Comparison of ENCODE assay signal across 24 mouse cellular contexts in genomic region chr9:104256085-104256484, GRCm38 (mm10). TPM values are rescaled to one million over a fixed set of nuclear protein-coding genes. Genes with fewer than 3 reads are reported as not detected.
DNase-seq lines count a peak whose midpoint lies in the region; ATAC-seq and TF ChIP-seq lines count a peak whose summit lies in the region.
"Had no signal": no experiment of that assay in that cellular context is flagged by ENCODE, and none has a peak within 500 bp of the region (broad histone marks: within the 10 kb centered on the region; RNA-seq: fewer than 3 reads in every experiment).

No protein-coding gene starts in this region.

- peak overlapping the region; percentile 73 for H3K27ac ChIP-seq in kidney, adult 2 months (ENCODE audit: insufficient read depth, low read depth, low read length)
- H3K27ac ChIP-seq in left cerebral cortex, adult 2 months, result peak overlapping the region; percentile 17; the same call in 1 of the 2 replicates
- H3K27ac ChIP-seq in liver, postnatal 0 days (ENCODE audit: low read depth), result peak overlapping the region; percentile 44; the same call in 1 of the 2 replicates
- no peak overlapping the region for H3K27ac ChIP-seq in liver, embryonic 12.5 days
- H3K27ac ChIP-seq: embryonic facial prominence, embryonic 10.5 days; embryonic facial prominence, embryonic 12.5 days; forebrain, embryonic 13.5 days; forebrain, embryonic 15.5 days had no signal

- intact Hi-C loops in left cerebral cortex, adult 2 months (cut with DNase I), result no loop called here
- intact Hi-C loops in left cerebral cortex, postnatal 14 days (cut with DNase I), result no loop called here

- peak; percentile 80 for ATAC-seq in liver, postnatal 0 days
- ATAC-seq in liver, embryonic 12.5 days, result no peak
- ATAC-seq: activated CD4-positive, CD25-positive, alpha-beta regulatory T cell, adult 4 months; CD4-positive, CD25-positive, alpha-beta regulatory T cell, adult 4 months; forebrain, embryonic 13.5 days; forebrain, embryonic 15.5 days; Patski had no signal

- TF ChIP-seq EP300 in liver, postnatal 0 days (IDR thresholded peaks at IDR 0.05; ENCODE audit: low read depth), result no peak

- no peak for DNase-seq in kidney, adult 2 months
- no peak for DNase-seq in kidney, adult 18-20 months
- no peak for DNase-seq in left cerebral cortex, adult 2 months (ENCODE audit: extremely low spot score in 1 of 2, low spot score in 2 of 2)
- no peak for DNase-seq in left cerebral cortex, postnatal 14 days (ENCODE audit: low spot score in 2 of 2)
- no peak for DNase-seq in liver, postnatal 0 days
- DNase-seq: adrenal gland, adult 8-10 months; adrenal gland, postnatal 14 days; adrenal gland, postnatal 36 days; B cell, adult 2 months; cerebellum, adult 11-12 months; cerebellum, adult 2 months; cerebellum, adult 9-10 months; cerebellum, postnatal 10 days; cerebellum, postnatal 25 days had no signal

- H3K4me3 ChIP-seq in kidney, adult 2 months (ENCODE audit: insufficient read depth, low read depth, low read length), result no peak overlapping the region
- H3K4me3 ChIP-seq in left cerebral cortex, adult 2 months, result no peak overlapping the region
- H3K4me3 ChIP-seq in liver, postnatal 0 days (ENCODE audit: low read depth, low read length), result no peak overlapping the region
- no peak overlapping the region for H3K4me3 ChIP-seq in liver, embryonic 12.5 days
- H3K4me3 ChIP-seq: embryonic facial prominence, embryonic 10.5 days; embryonic facial prominence, embryonic 12.5 days; forebrain, embryonic 13.5 days; forebrain, embryonic 15.5 days had no signal

- TF ChIP-seq POLR2A in kidney, adult 2 months (IDR thresholded peaks at IDR 0.05; ENCODE audit: low read depth, low read length), result no peak

- no peak overlapping the region for H3K4me2 ChIP-seq in liver, postnatal 0 days (ENCODE audit: low read depth, low read length)
- H3K4me2 ChIP-seq in liver, embryonic 12.5 days, result no peak overlapping the region
- H3K4me2 ChIP-seq: embryonic facial prominence, embryonic 12.5 days; forebrain, embryonic 13.5 days; forebrain, embryonic 15.5 days had no signal

- peaks cover 56% of the 10 kb centered on the region for H3K4me1 ChIP-seq in kidney, adult 2 months (ENCODE audit: control insufficient read depth, insufficient read depth, low read length)
- peaks cover 24% of the 10 kb centered on the region for H3K4me1 ChIP-seq in liver, postnatal 0 days (ENCODE audit: insufficient read depth)
- H3K4me1 ChIP-seq in liver, embryonic 12.5 days, result peaks cover 32% of the 10 kb centered on the region

- no peak for TF ChIP-seq CTCF in kidney, adult 2 months (conservative IDR thresholded peaks at IDR 0.05; ENCODE audit: insufficient read depth, insufficient read length, low read depth, low read length)
- no peak for TF ChIP-seq CTCF in left cerebral cortex, adult 2 months (IDR thresholded peaks at IDR 0.05)
- no peak for TF ChIP-seq CTCF in liver, postnatal 0 days (IDR thresholded peaks at IDR 0.05; ENCODE audit: low read depth)

- WGBS in kidney, adult 2 months, result 55% methylated on average over 2 of the region's 2 CpGs
- WGBS in liver, postnatal 0 days (ENCODE audit: insufficient replicate concordance), result 32% methylated on average over 2 of the region's 2 CpGs
- WGBS in liver, embryonic 12.5 days (ENCODE audit: insufficient replicate concordance), result 69% methylated on average over 2 of the region's 2 CpGs

- no peaks in the 10 kb centered on the region for H3K36me3 ChIP-seq in kidney, adult 2 months (ENCODE audit: control insufficient read depth, insufficient read depth, low read length)
- no peaks in the 10 kb centered on the region; the same call in 1 of the 2 replicates for H3K36me3 ChIP-seq in liver, postnatal 0 days (replicated peaks; ENCODE audit: insufficient read depth, low read length)
- H3K36me3 ChIP-seq in liver, embryonic 12.5 days, result no peaks in the 10 kb centered on the region
- H3K36me3 ChIP-seq: embryonic facial prominence, embryonic 10.5 days; embryonic facial prominence, embryonic 12.5 days; forebrain, embryonic 15.5 days had no signal

- H3K9ac ChIP-seq in liver, postnatal 0 days (replicated peaks), result no peak overlapping the region
- H3K9ac ChIP-seq in liver, embryonic 12.5 days, result no peak overlapping the region
- H3K9ac ChIP-seq: embryonic facial prominence, embryonic 12.5 days; forebrain, embryonic 13.5 days; forebrain, embryonic 15.5 days had no signal

- no peaks in the 10 kb centered on the region for H3K9me3 ChIP-seq in liver, postnatal 0 days (ENCODE audit: low read length)
- no peaks in the 10 kb centered on the region for H3K9me3 ChIP-seq in liver, embryonic 12.5 days (replicated peaks)
- H3K9me3 ChIP-seq: embryonic facial prominence, embryonic 10.5 days; embryonic facial prominence, embryonic 12.5 days; forebrain, embryonic 13.5 days; forebrain, embryonic 15.5 days; G1E had no signal

- H3K27me3 ChIP-seq in kidney, adult 2 months (replicated peaks; ENCODE audit: control insufficient read depth, insufficient read depth, low read length), result no peaks in the 10 kb centered on the region
- no peaks in the 10 kb centered on the region for H3K27me3 ChIP-seq in liver, postnatal 0 days (ENCODE audit: insufficient read depth, low read length)
- H3K27me3 ChIP-seq in liver, embryonic 12.5 days (replicated peaks), result no peaks in the 10 kb centered on the region
- H3K27me3 ChIP-seq: CH12.LX; embryonic facial prominence, embryonic 12.5 days; forebrain, embryonic 13.5 days; forebrain, embryonic 15.5 days; Patski had no signal

RNA-seq across cellular contexts. Expression of gene Dnajc13, which starts 6.6 kb away (rescaled TPM):
- 104 and 129 TPM in 2 replicates for polyA plus RNA-seq in kidney, adult 2 months (2012; rRNA removed)
- 10 to 100 TPM; 73.4 to 76.2 TPM for total RNA-seq in left cerebral cortex, adult 2 months (2021)
- total RNA-seq in left cerebral cortex, postnatal 14 days (2021), result 10 to 100 TPM; 67.4 to 68.7 TPM
- polyA plus RNA-seq in liver, postnatal 0 days (2015; fragmentation: Nextera tagmentation; extraction: Ambion mirVana), result 5.4 and 5.8 TPM in 2 replicates
- polyA plus RNA-seq in liver, embryonic 12.5 days (2016; fragmentation: Nextera tagmentation; extraction: Ambion mirVana), result 11.6 and 12.1 TPM in 2 replicates
